Mouse (Mus musculus) liver, embryonic 12.5 days (tissue): ENCODE data around the gene 4930435E12Rik. TPM values are rescaled to one million over a fixed set of nuclear protein-coding genes. Genes with fewer than 3 reads are reported as not detected.

Experiments used
- ATAC-seq: fragments of 200-750 bp; cut with Nextera tagmentation; 2 replicates; pipeline ENCODE4 v1.8.0; 2017; ENCODE audit warnings: moderate number of reproducible peaks, mild to moderate bottlenecking, moderate library complexity
- H3K27ac ChIP-seq: fragments of 300-500 bp; sonication (generic); 2 replicates; pipeline ENCODE4 v1.5.1; 2016; ENCODE audit warnings: mild to moderate bottlenecking
- H3K27me3 ChIP-seq: fragments of 300-500 bp; sonication (generic); replicated peaks from 2 replicates; pipeline ENCODE4 v1.6.1; 2016; ENCODE audit warnings: mild to moderate bottlenecking, moderate library complexity
- H3K36me3 ChIP-seq: fragments of 300-500 bp; sonication (generic); 2 replicates; pipeline ENCODE4 v1.6.1; 2016; ENCODE audit warnings: mild to moderate bottlenecking, moderate library complexity
- H3K4me1 ChIP-seq: fragments of 300-500 bp; sonication (generic); 2 replicates; pipeline ENCODE4 v1.6.1; 2016
- H3K4me2 ChIP-seq: fragments of 300-500 bp; sonication (generic); 2 replicates; pipeline ENCODE4 v1.6.1; 2016; ENCODE audit warnings: mild to moderate bottlenecking, moderate library complexity
- H3K4me3 ChIP-seq: fragments of 300-500 bp; sonication (generic); 2 replicates; pipeline ENCODE4 v1.5.1; 2016; ENCODE audit warnings: mild to moderate bottlenecking, moderate library complexity
- H3K9ac ChIP-seq: fragments of 300-500 bp; sonication (generic); 2 replicates; pipeline ENCODE4 v1.6.1; 2016; ENCODE audit warnings: mild to moderate bottlenecking, moderate library complexity
- H3K9me3 ChIP-seq: fragments of 300-500 bp; sonication (generic); replicated peaks from 2 replicates; pipeline ENCODE4 v1.6.1; 2016; ENCODE audit warnings: mild to moderate bottlenecking, moderate library complexity
- WGBS: fragments of 180-500 bp; shearing (Covaris S2); methylation state at CpG from one replicate; pipeline ENCODE4 v1.1.7; 2016; ENCODE audit not compliant: insufficient replicate concordance; 5-methylcytosine and 5-hydroxymethylcytosine counted together
- polyA plus RNA-seq: library from polyadenylated mRNA; unstranded; fragments of >200 nt; fragmentation: Nextera tagmentation; extraction: Ambion mirVana; gene quantifications from 2 replicates; pipeline ENCODE4 v1.2.1, GENCODE M21; 2016

Gene 4930435E12Rik
- polyA plus RNA-seq, 1 experiment from 2014 or later: not detected

DNA sequence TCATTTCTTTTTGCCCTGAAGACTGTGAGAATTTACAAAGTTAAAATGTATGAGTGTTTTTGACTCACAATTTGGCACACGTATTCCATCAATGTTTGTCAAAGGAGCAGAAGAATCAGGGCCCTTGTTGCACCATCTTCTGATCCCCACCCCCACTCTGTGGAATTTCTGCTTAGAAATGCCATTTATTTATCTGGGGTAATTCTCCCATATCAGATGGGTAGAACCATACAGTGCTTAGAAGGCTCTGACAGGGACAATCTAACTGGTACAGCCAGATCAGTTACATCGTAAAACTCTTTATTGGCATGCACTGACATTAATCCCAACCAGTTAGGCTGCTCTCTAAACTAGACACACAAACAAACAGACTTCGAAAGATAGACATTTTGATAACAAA is 38.6 kb downstream of the 4930435E12Rik start:
- ATAC-seq: no peak
- peaks cover 6% of the 10 kb centered on the region; the same call in 1 of the 2 replicates for H3K27me3 ChIP-seq
- H3K4me1 ChIP-seq: no peaks in the 10 kb centered on the region
- no peak overlapping the region for H3K4me2 ChIP-seq
- H3K4me3 ChIP-seq: no peak overlapping the region
- no peak overlapping the region for H3K27ac ChIP-seq
- WGBS: 72% methylated on average over 3 of the region's 3 CpGs
- no peaks in the 10 kb centered on the region for H3K9me3 ChIP-seq
- no peak overlapping the region for H3K9ac ChIP-seq
- H3K36me3 ChIP-seq: no peaks in the 10 kb centered on the region

DNA sequence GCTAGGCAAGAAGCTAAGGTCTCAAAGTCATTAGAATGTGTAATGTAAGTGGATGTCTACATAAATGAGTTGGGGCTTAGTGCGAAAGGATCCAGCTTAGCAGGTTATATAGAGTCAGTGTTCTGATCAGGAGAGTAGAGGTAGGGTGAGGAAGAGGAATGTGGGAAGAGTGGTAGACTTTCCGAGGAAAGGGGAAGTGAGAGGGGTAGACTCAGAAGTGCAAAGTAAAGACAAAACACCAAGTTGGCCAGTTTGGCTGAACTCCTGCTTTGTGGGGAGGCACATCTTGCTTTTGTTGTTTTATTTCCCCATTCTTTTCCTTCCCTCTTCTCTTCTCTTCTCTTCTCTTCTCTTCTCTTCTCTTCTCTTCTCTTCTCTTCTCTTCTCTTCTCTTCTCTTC is 39.5 kb downstream of the 4930435E12Rik start:
- no peak overlapping the region for H3K4me3 ChIP-seq
- H3K4me2 ChIP-seq: no peak overlapping the region
- ATAC-seq: no peak
- no peaks in the 10 kb centered on the region for H3K9me3 ChIP-seq
- no peak overlapping the region for H3K9ac ChIP-seq
- WGBS: 49% methylated on average over 2 of the region's 2 CpGs
- no peaks in the 10 kb centered on the region for H3K4me1 ChIP-seq
- no peaks in the 10 kb centered on the region for H3K36me3 ChIP-seq
- no peak overlapping the region for H3K27ac ChIP-seq
- H3K27me3 ChIP-seq: peaks cover 11% of the 10 kb centered on the region

DNA sequence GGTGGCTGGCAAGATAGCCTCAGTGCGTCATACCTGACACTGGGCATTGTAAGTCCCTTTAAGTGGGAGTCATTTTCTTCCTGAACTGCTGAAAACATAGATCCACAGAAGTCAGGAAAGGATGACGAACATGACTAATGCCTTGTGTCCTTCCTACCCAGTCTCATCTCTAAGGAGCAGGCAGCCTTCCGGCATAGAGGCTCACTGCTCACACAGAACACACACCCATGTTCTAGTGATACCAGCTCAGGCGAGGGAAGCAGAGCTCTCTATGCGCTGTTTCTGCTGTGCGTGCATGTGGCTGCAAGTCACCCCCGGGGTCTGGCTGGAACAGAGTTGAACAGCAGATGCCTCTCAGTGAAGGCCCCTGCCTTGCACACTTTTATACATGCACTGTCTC is 43.2 kb downstream of the 4930435E12Rik start:
- Histone ChIP-seq H3K9me3 (no peaks in the 10 kb centered on the region), H3K27me3 (peaks cover 31% of the 10 kb centered on the region), H3K9ac (no peak overlapping the region), H3K4me3 (no peak overlapping the region), H3K27ac (no peak overlapping the region), H3K4me1 (no peaks in the 10 kb centered on the region), H3K4me2 (no peak overlapping the region), H3K36me3 (no peaks in the 10 kb centered on the region)
- ATAC-seq: no peak
- WGBS: 65% methylated on average over 7 of the region's 7 CpGs

DNA sequence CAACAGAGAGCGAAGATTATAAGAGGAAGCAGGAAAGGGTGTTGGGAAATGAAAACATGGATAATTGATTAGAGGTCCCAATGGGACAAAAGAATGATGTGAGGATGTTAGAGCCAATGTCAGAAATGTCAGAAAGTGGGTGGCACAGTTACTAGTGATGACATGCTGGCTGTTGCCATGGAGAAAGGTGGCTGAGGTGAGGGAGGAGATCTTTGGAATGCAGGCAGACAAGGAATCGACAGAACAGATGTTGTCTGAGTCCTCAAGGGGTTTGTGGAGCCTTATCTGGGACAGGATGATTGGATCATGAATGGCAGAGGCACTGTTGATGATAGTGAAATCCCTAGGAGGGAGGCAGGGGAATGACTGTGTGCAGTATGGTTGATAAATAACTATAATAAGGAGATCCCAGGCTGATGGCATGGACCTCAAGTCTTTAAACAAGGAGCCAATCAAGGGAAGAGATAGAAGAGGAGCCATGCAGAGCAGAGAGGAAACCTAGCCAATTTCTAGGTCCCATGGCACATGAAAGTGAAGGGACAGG is 46.0 kb downstream of the 4930435E12Rik start:
- H3K27ac ChIP-seq: no peak overlapping the region
- H3K9ac ChIP-seq: no peak overlapping the region
- no peaks in the 10 kb centered on the region for H3K36me3 ChIP-seq
- H3K4me1 ChIP-seq: no peaks in the 10 kb centered on the region
- H3K4me2 ChIP-seq: no peak overlapping the region
- peaks cover 38% of the 10 kb centered on the region for H3K27me3 ChIP-seq
- no peaks in the 10 kb centered on the region for H3K9me3 ChIP-seq
- 41% methylated on average over 2 of the region's 2 CpGs for WGBS
- no peak for ATAC-seq
- no peak overlapping the region for H3K4me3 ChIP-seq

DNA sequence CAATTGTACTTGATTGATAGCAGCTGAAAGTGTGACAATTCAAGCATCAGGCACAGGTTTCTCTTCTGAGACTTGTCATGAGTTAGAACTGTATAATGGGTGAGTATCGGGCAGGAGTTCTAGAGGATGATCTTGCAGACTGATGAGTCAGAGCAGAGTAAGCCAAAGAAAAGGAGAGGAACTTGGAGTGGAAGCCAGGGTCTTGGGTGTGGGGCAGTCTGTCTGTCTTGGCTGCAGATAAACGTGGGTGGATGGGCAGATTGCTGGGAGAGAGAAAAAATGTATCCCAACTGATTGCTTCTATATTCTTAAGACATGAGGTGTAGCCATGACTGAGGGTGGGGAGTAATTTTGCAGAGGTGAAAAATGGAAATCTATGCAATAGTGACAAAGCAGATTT is 46.6 kb downstream of the 4930435E12Rik start:
- ATAC-seq: no peak
- Histone ChIP-seq H3K9ac (no peak overlapping the region), H3K4me2 (no peak overlapping the region), H3K27ac (no peak overlapping the region), H3K4me3 (no peak overlapping the region), H3K9me3 (no peaks in the 10 kb centered on the region), H3K36me3 (no peaks in the 10 kb centered on the region), H3K27me3 (peaks cover 38% of the 10 kb centered on the region), H3K4me1 (no peaks in the 10 kb centered on the region)
- 26% methylated on average over 2 of the region's 2 CpGs for WGBS

DNA sequence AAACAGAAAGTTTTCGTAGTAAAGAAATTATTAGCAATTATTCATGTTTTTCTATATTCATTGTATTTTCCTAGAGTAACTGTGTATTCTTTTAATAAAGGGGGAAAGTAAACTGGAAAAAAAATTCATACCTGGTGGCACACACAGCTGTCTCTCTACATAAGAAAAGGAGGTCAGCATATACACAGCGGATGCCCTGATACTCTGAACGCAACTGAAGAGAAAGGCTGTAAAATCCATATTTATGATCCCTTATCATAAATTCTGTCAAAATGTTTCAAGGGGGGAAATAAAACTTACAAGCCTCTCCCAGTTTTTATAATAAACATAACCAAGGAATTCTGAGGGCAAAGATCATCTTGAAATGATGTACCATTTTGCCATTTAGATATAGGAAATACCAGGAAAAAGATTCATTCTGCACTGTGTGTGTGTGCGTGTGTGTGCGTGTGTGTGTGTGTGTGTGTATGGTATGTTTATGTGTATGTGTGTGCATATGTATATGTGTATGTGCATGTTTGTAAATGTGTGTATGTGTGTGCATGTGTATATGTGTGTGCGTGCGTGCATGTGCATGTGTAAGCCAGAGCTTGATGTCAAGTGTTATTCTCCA is 47.5 kb downstream of the 4930435E12Rik start:
- Histone ChIP-seq H3K27ac (no peak overlapping the region), H3K9me3 (no peaks in the 10 kb centered on the region), H3K4me2 (no peak overlapping the region), H3K4me3 (no peak overlapping the region), H3K36me3 (no peaks in the 10 kb centered on the region), H3K27me3 (peaks cover 38% of the 10 kb centered on the region), H3K9ac (no peak overlapping the region), H3K4me1 (no peaks in the 10 kb centered on the region)
- ATAC-seq: no peak
- WGBS: 84% methylated on average over 7 of the region's 7 CpGs

DNA sequence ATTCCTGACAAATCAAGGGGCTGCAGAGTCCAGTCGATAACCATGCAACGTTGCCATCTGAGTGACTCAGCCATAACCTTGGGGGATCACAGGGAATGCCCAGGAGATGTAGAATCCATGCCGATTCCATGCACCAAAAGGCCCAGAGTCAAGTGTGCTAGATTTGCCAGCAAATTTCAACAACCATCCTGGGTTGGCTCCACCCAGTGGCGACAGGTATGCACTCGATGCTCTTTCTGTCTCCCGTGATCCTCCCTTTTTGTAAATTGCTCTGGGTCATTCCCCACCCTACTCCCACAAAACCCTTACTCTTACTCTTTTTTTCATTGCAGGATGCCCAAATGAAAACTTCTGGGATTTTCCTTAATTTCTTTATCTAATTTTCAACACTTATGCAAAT is 52.2 kb downstream of the 4930435E12Rik start:
- Histone ChIP-seq H3K9me3 (no peaks in the 10 kb centered on the region), H3K27me3 (peaks cover 32% of the 10 kb centered on the region), H3K36me3 (no peaks in the 10 kb centered on the region), H3K4me2 (no peak overlapping the region), H3K9ac (no peak overlapping the region), H3K4me3 (no peak overlapping the region), H3K27ac (no peak overlapping the region), H3K4me1 (no peaks in the 10 kb centered on the region)
- no peak for ATAC-seq
- 50% methylated on average over 6 of the region's 6 CpGs for WGBS

DNA sequence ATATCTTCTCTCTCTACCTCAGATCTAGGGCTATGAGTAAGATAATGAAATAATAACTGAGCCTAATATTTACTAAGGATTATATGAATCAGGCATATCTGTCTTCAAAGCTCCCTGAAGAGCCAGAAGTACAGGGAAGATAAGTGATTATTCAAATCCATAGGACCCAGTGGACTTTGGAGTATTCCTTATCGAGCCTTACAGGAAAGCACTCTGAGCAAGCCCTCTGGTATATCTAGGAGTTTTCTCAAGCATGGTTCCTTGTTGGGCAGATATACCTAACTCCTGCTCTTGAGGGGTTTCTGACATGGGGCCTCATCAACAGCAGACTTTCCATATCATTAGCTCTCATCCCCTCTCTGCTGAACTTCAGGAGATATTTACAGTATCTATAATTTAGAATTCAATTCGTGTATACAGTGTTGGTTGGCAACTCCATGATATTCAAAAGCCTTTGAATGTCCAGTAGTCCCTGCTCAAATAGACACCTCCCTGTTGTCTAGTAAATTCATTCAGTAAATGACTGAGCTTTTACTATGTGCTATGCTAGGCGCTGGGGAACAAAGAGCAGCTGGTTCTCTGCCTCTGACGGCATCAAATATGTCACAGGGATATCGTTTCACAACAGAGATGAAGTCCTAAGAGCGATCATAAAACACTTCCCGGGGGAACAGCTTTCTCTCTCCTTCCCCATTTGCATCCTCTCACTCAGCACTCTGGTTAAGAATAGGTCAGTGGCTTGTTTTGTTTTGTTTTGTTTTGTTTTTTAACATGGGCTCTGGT is 53.4 kb downstream of the 4930435E12Rik start:
- Histone ChIP-seq H3K9me3 (no peaks in the 10 kb centered on the region), H3K4me3 (no peak overlapping the region), H3K27ac (no peak overlapping the region), H3K9ac (no peak overlapping the region), H3K27me3 (peaks cover 36% of the 10 kb centered on the region), H3K4me1 (no peaks in the 10 kb centered on the region), H3K36me3 (no peaks in the 10 kb centered on the region), H3K4me2 (no peak overlapping the region)
- ATAC-seq: no peak
- WGBS: 59% methylated on average over 7 of the region's 7 CpGs

DNA sequence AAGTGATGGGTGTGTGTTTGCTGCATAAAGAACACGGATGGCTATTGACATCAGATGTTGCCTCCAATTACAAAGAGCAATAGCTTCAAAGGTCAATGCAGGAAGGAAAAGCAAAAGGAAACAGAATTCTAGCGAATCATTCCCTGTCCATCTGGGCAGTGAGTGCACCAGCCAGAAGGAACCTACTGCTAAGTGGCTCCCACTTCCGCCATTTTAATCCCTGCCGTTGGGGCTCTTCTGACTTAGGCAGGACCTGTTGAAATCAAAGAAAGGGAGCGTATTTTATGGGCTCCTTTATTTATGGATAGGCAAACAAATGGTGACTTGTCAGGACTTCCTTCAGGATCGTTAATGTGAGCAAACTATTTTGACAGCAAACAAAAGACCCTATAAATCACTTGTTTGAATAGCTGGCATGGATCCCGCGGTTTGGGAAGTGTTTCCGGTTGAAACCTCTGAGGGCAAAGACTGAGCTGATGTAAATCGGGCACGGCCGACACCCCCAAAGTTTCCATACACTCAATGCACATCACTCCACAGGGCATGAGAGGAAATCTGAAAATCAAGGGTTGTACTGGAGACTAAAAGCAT is 55.5 kb downstream of the 4930435E12Rik start:
- Histone ChIP-seq H3K27me3 (peaks cover 33% of the 10 kb centered on the region), H3K9ac (no peak overlapping the region), H3K4me1 (no peaks in the 10 kb centered on the region), H3K36me3 (peaks cover 4% of the 10 kb centered on the region; the same call in 1 of the 2 replicates), H3K9me3 (no peaks in the 10 kb centered on the region), H3K27ac (no peak overlapping the region), H3K4me2 (no peak overlapping the region), H3K4me3 (no peak overlapping the region)
- ATAC-seq: no peak
- 67% methylated on average over 12 of the region's 12 CpGs for WGBS

DNA sequence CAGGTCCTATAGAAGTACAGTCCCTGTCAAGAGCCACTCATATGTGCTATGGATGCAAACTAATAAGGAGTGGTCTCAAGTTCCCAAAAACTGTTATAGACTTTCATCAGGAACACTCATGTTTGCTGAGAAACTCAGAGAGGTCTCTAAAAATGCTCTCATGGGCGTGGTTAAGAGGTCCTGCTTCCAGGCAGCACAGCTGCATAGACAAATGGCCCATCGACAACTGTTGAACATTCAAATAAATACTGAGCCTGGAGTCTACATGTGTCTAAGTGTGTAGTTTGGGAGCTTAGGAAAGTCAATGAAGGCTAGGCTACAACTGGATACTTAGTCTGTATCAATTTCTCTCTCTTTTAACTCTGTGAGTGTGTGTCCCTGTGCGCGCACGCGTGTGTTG is 57.4 kb downstream of the 4930435E12Rik start:
- H3K27me3 ChIP-seq: peaks cover 33% of the 10 kb centered on the region
- H3K9me3 ChIP-seq: no peaks in the 10 kb centered on the region
- ATAC-seq: no peak
- WGBS: 85% methylated on average over 6 of the region's 6 CpGs
- peaks cover 4% of the 10 kb centered on the region; the same call in 1 of the 2 replicates for H3K36me3 ChIP-seq
- no peak overlapping the region for H3K27ac ChIP-seq
- no peak overlapping the region for H3K9ac ChIP-seq
- no peak overlapping the region for H3K4me3 ChIP-seq
- H3K4me1 ChIP-seq: no peaks in the 10 kb centered on the region
- H3K4me2 ChIP-seq: no peak overlapping the region

DNA sequence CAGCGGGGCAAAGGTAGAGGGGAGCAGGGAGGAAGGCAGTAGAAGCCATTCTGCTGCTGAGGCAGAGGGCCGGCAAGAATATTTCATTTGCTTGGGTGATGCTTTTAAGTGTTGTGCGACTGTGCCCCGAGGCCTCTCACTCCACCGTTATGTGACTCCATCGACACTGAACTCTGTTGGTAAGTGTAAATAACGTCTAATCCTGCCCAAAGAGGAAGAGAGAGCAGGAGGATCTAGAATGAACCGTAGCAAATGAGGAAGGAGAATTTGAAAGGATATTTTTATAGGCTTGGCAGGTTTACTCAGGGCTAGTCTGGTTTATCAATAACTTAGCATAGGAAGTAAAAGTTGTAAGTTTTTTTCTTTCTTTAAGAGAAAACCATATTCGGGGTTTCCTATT is 59.0 kb downstream of the 4930435E12Rik start:
- no peak overlapping the region for H3K4me3 ChIP-seq
- ATAC-seq: no peak
- no peaks in the 10 kb centered on the region for H3K4me1 ChIP-seq
- no peak overlapping the region for H3K27ac ChIP-seq
- H3K4me2 ChIP-seq: no peak overlapping the region
- peaks cover 4% of the 10 kb centered on the region; the same call in 1 of the 2 replicates for H3K36me3 ChIP-seq
- WGBS: 59% methylated on average over 9 of the region's 9 CpGs
- no peak overlapping the region for H3K9ac ChIP-seq
- no peaks in the 10 kb centered on the region for H3K9me3 ChIP-seq
- peaks cover 31% of the 10 kb centered on the region for H3K27me3 ChIP-seq

DNA sequence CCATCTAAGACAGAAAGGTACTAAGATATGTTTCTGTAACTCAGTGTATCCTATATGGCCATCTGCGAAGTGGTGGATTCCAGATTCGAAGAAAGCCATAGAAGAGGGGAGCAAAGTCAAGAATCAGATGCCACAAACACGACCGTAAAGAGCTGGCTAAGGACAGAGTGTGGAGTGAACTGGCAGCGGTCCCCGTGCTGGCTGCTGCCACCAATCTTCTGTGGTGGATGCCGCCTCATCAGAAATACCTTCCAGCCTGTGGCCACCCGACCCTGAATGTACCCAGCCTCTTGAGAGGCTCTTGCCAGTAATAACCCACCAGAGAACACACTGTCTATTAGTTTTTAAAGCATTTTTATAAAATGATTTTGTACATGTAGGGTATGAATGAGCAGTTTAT is 60.2 kb downstream of the 4930435E12Rik start:
- Histone ChIP-seq H3K4me3 (no peak overlapping the region), H3K9ac (no peak overlapping the region)
- 82% methylated on average over 8 of the region's 8 CpGs for WGBS

More for the DNA sequence above, 60.2 kb downstream of the 4930435E12Rik start:
- H3K4me1 ChIP-seq: no peaks in the 10 kb centered on the region
- ATAC-seq: no peak
- peaks cover 31% of the 10 kb centered on the region for H3K27me3 ChIP-seq
- H3K9me3 ChIP-seq: no peaks in the 10 kb centered on the region
- peaks cover 4% of the 10 kb centered on the region; the same call in 1 of the 2 replicates for H3K36me3 ChIP-seq
- no peak overlapping the region for H3K4me2 ChIP-seq
- no peak overlapping the region for H3K27ac ChIP-seq
